Mouse (Mus musculus): ENCODE data around the gene Tmem37.

The Tmem37 gene

GRCm38 (mm10) chr1:120018900-120019299, 55.0 kb downstream of the Tmem37 start:
- no peak for DNase-seq (ENCODE audit: low spot score)
